Mouse (Mus musculus): ENCODE measurements around the gene Alpl.

DNA sequence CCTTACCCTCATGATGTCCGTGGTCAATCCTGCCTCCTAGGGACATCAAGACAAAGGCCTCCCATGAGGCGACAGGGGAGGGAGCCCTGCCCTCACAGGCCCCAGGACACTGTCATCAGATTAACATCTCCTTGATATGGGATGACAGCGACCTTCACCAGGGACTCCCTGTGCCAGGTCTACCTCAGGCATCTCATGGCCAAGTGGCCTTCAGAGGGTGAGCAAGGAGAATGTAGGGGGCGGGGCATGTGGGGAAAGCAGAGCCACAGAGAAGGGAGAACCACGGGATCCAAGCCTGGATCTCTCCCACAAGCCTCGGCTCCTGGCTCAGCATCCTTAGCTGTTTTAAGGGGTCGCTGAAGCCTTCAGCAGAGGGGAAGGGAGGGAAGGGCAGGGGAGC is 52.4 kb downstream of the Alpl start:
- TF ChIP-seq CTCF (IDR thresholded peaks at IDR 0.05; ENCODE audit: control insufficient read depth, insufficient read depth, insufficient replicate concordance, low read depth, low read length) (no peak), POLR2A (IDR thresholded peaks at IDR 0.05; ENCODE audit: control insufficient read depth, low read depth, low read length) (no peak)

Data from testis, adult 2 months (tissue).